Mouse (Mus musculus) left cerebral cortex, adult 8-10 months (tissue): ENCODE data around the gene Gm5938. TPM values are rescaled to one million over a fixed set of nuclear protein-coding genes. Genes with fewer than 3 reads are reported as not detected.

ENCODE experiments used
- DNase-seq, 2 experiments: peaks; one replicate each; pipeline ENCODE4 v3.0.0; 2022; ENCODE audit warnings: low spot score in 2 of 2
- total RNA-seq, 4 experiments: library from RNA; stranded (reverse); gene quantifications; 2 replicates each; pipeline ENCODE4 v1.2.4; 2022

Gene Gm5938
- total RNA-seq: not detected

DNA sequence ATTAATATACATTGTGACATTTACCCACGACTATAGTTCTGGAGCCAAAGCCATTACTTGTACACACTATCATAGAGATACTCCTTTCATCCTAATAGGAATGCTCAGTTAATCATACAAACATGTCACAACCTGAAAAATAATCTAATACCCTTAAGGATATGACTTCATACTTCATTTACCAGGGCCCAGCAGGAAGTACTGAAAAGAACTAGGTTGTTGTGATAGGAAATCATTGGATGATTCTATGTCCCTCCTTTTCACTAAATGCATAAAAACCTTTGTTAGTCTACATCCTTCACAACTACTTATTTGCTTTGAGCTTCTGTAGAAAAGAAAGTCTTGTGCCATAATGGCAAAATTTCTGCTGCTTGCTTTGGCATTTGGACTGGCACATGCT is at the start of gene Gm5938:
Gm5938 (plus strand) TSS at position 301 of the 400 bp plus-strand sequence.
- no peak for DNase-seq

DNA sequence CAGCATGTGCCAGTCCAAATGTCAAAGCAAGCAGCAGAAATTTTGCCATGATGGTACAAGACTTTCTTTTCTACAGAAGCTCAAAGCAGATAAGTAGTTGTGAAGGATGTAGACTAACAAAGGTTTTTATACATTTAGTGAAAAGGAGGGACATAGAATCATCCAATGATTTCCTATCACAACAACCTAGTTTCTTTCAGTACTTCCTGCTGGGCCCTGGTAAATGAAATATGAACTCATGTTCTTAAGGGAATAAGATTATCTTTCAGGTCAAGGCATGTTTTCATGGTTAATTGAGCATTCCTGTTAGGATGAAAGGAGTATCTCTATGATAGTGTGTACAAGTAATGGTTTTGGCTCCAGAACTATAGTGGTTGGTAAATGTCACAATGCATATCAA is 34.0 kb upstream of the Gm5938 start, which contains the start of gene Obp1a:
Obp1a (minus strand) TSS at position 101 of the 400 bp plus-strand sequence.
- no peak for DNase-seq

Other genes with a start within 250 kb of the Gm5938 start
- not detected for gene 5430402E10Rik, start 200.4 kb upstream of the Gm5938 start, total RNA-seq
- not detected for gene Obp1a, start 34.1 kb upstream of the Gm5938 start, total RNA-seq
- gene Obp1b, start 61.3 kb downstream of the Gm5938 start, total RNA-seq: not detected
- not detected for gene Gm14743, start 120.5 kb downstream of the Gm5938 start, total RNA-seq
- not detected for gene 4930480E11Rik, start 244.2 kb downstream of the Gm5938 start, total RNA-seq